ENCODE assay signal across 16 mouse cellular contexts in the genomic region with DNA sequence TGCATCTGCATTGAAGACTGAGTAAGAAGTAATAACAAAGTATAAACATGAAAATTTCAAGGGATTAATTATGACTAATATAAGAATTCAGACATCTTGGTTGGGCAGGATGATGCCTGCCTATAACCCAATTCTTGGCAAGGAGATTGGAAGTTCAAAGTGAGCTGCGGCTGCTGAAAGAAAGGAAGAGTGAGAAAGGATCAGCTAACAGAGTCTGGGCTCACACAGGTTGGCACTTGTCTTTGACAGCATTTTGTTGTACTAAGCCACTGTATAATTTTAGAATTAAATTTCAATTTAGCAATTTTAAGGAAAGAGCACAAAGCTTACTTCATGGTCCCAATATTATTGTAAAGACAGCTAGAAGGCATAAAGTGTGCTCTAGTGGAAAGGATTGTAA.
"Had no signal": no experiment of that assay in that cellular context is flagged by ENCODE, and none has a peak within 500 bp of the region (broad histone marks: within the 10 kb centered on the region; RNA-seq: fewer than 3 reads in every experiment).

No protein-coding gene starts in this region.

- H3K4me1 ChIP-seq: stomach, embryonic 15.5 days had no signal

- H3K4me3 ChIP-seq: neural tube, embryonic 13.5 days; neural tube, embryonic 15.5 days; stomach, embryonic 15.5 days had no signal

- H3K27ac ChIP-seq: neural tube, embryonic 13.5 days; stomach, embryonic 15.5 days; stomach, postnatal 0 days had no signal

- H3K9me3 ChIP-seq: neural tube, embryonic 13.5 days; neural tube, embryonic 15.5 days; stomach, embryonic 15.5 days had no signal

- H3K36me3 ChIP-seq: stomach, embryonic 15.5 days had no signal

- DNase-seq: retina, postnatal 1 day; right cerebral cortex, adult 18-20 months; right cerebral cortex, postnatal 14 days; right cerebral cortex, postnatal 25 days; right cerebral cortex, postnatal 4 days; spleen, adult 18-20 months; thymus, adult 18-20 months; thymus, adult 2 months; thymus, postnatal 14 days; thymus, postnatal 25 days; thymus, postnatal 36 days; thymus, postnatal 4 days had no signal

- H3K4me2 ChIP-seq: neural tube, embryonic 13.5 days; neural tube, embryonic 15.5 days; stomach, embryonic 15.5 days had no signal

- H3K9ac ChIP-seq: neural tube, embryonic 13.5 days; neural tube, embryonic 15.5 days; stomach, embryonic 15.5 days had no signal

- H3K27me3 ChIP-seq: neural tube, embryonic 13.5 days; neural tube, embryonic 15.5 days; stomach, embryonic 15.5 days had no signal
